Mouse (Mus musculus) cerebellum, adult 18-20 months (tissue): ENCODE measurements around the gene Rcor2.
A peak's percentile ranks its signal among the peaks of the same experiment; 100 is the strongest.

Experiments used
- DNase-seq, 2 experiments: peaks; one replicate each; pipeline ENCODE4 v3.0.0; 2021

Rcor2 gene

DNA sequence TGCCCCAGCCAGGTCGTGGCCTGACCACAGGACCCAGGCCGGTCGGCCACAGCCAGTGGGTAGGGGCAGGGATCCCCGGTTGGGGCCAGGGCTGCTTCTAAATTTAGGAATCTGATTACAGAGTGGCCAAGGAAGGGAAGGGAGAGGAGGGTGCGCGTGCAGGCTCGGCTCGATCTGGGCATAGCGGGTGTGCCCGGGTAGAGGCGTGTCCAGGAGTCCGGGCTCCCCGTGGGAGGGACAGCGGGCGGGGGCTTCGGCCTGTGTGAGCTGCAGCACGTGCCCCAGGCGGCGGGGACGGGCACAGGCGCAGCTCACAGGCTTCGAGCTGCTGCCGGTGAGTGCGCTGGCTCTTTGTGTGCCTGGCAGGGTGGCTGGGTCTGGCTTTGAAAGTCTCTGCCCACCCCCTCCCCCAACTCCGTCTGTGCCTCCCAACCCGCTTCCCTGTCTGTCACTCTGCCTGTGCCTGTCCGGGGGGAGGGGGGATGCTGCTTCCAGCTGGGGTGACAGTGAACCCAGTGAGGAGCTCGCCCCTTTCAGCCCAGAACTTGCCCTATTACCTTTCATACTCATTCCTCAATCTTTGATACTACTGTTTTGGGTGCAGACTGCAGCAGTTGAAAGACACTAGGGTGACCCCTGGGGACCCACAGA is at the start of gene Rcor2:
Gene Rcor2, plus strand, starts transcription at position 235 of the 651 bp plus-strand sequence.
- DNase-seq, result peak; percentile 34 to 40

DNA sequence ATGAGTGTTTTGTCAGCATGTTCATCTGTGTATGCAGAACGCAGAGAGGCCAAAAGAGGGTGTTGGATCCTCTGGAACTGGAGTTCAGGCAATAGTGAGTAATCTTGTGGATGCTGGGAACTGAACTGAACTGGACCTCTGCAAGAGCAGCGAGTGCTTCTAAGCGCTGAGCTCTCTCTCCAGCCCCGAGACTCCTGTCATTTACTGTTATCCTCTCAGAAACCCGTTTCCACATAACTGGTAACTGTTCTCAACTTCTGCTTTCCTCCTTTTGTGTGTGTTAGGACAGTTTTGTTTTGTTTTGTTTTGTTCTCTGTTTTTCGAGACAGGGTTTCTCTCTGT is 49.2 kb upstream of the Rcor2 start:
- no peak for DNase-seq

DNA sequence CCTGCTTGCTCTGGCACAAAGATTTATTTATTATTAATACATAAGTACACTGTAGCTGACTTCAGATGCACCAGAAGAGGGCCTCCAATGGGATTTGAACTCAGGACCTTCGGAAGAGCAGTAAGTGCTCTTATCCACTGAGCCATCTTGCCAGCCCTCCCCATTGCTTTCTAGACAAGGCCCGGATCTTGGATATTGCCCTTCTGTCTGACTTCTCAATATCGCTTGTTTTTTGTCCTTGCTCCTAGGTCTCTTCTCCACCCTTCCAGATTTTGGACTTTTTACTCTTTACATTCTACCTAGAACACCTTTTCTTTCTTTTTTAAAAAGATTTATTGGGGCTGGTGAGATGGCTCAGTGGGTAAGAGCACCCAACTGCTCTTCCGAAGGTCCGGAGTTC is 48.4 kb upstream of the Rcor2 start:
- no peak for DNase-seq

DNA sequence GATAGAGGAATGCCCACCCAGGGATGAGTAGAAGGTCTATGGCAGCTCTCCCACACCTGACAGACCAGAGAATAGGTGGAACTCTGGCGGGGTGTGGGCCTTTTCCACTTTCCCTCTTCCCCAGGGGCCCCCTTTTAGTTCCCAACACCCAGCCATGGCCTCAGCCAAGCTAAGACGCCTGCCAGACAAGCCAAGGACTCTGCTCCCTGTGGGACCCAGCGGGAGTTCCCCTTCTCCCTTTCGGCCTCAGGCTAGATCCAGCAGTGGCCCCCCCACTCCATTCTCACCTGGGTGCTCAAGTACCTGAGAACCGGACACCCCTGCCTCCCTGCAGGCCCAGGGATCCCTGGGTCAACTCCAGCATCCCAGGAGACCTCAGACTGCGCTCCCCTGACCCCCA is 44.9 kb upstream of the Rcor2 start:
- DNase-seq, result no peak

DNA sequence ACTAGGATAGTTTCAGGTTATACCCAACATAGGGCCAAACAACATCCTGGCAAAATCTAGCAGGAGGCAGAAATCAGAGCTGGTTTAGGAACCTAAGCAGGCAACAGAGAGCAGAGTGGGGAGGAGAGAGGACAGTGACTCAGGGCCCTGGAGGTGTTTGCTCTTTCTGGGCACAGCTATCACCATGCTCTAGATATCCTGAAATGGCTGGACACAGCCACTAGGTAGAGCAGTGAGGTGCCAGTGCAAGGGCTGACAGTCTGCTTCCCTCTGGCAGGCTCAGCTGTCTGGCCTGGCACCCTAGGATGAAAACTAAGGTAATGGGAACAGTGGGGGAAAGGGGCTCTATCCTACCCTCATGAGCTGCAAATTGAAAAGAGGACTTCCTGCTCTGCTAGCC is 43.6 kb upstream of the Rcor2 start:
- DNase-seq, result no peak

DNA sequence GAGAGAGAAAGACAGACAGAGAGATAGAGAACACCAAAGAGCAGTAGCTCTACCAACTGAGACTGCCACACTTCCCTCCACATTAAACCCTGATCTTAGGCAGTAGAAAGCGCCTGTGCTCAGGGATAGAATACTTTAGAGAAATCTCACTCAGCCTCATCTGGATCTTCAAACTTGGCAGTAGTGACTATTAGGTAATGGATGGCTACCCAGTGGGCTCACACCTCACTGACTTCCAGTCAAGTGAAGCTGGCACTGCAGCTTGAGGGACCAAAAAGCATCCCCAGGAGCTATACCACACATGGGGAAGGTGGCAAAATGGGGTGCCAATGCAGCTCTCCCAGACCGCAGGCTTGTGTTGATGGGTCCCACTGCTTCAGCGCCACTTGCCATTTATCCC is 42.9 kb upstream of the Rcor2 start:
- DNase-seq, result no peak

DNA sequence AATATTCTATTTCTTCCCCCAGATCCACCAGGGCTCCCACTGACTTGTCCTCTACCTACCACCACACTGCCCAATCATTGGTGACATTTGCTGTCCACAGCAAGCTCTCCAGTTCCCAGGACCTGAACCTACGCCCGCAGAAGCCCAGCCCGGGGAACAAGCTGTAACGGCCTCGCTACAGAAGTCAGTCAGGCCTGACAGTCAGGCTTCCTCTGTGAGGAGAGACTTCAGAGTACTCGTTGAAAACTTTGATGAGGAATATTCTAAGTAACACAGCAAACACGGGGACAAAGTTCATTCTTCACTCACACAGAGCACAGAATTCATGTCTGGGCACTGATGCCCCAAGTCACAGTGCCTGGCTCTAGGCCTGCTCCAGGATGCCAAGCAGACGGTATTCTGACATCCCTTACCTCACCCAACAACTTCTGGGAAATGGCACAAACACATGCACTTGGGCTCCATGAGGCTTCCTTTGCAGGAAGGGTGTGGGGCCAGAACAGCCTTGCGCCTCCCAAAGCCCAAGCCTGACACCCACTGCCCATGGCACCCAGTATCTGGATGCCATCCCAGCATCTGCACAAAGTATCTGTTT is 41.9 kb upstream of the Rcor2 start:
- no peak for DNase-seq

DNA sequence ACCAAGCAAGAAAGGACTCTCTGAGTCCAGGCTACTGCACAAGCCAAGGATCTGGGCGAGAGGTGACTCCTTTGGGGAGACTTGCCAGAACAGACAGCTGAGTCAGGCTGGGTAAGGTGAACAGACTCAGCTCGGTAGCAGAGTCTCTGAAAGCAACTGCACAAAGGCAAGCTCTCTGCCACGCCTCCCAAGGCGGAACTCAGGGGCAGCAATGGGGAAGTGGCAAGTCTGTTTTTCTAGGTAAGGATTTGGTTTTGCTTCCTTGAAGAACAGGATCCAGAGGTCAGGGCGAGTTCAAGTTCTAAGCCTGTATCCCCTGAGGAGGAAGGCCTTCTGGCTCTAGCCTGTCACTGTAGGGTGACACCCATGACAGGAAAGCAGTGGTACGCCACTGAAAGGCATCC is 40.6 kb upstream of the Rcor2 start:
- no peak for DNase-seq

DNA sequence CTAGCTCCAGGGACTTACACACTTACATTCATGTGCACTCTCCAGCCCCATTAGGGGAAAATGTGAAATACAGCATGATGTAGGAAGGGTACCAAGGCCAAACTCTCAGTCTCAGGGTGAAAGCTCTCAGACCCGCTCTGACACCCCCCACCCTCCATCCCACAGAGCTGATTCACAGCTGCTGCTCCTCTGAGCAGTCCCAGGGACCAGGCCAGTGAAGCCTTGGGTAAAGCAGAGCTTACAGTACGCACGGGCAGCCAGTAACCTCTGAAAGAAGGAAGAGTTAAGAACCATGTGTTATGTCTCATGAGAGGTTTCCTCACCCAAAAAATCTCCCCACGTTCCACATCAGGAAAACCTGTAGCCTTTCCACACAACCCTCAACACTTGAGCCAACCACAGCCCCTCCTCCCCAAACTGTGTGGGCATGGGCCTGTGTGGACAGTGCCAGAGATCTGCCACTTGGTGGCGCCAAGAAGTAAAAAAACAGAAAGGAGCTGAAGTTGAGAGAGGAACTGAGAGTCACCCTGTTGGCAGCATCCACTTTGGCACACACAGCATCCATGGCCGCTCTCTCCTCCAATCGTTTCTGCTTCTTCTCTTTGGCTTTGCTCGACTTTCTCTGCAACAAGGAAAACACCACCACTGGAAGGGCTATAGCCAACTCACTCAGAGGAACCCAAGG is 32.4 kb upstream of the Rcor2 start:
- peak; percentile 79 to 84 for DNase-seq

DNA sequence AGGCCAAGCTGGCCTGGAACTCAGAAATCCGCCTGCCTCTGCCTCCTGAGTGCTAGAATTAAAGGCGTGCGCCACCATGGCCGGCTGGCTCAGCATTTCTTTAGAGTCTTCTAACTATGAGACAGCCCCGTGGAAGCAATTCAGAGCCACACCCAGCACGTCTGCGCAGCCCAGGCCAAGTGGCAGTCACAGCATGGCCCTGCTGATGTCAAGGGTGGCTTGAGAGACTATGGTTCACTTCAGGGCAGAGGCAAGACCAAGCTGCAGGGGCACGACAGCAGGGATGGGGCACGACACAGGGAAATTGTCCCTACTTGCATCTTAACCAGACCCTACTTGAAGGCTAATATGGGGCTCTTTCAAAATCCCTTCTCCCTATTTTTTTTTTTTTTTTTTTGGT is 31.7 kb upstream of the Rcor2 start:
- DNase-seq, result no peak

DNA sequence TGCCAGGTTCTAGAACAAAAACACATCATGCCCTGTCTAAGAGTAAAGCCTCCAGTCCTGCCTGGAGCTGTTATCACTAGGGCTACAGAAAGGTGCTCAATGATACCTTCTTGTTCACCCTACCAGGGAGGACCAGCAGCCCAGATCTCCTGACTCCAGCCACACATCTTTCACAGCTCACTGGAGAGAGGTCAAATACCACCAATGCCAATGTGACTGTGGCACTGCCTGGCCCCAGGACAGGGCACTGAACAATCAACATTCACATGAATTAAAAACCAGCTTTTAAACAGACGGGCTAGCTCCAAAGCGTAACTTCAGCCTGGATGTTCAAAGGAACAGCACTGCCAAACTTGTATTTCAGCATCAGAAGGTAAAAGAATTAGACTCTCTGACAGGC is 31.1 kb upstream of the Rcor2 start:
- no peak for DNase-seq

DNA sequence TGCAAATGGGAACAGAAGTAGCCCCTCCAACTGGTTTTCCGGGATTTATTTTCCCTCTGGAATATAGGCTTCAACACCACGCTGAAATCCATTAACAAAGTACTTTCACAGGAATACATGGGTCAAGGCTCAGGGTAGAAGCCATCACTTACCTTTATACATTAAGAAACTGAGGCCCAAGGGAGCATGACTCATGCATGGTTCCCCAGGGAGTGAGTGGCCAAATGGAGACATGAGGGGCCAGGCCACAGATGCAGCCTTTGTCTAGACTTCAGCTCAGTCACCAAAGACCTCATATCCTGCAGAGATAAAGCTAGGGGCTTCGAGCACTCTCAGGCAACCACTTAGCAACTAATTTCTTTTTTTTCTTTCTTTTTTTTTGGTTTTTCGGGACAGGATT is 30.4 kb upstream of the Rcor2 start:
- DNase-seq, result no peak

DNA sequence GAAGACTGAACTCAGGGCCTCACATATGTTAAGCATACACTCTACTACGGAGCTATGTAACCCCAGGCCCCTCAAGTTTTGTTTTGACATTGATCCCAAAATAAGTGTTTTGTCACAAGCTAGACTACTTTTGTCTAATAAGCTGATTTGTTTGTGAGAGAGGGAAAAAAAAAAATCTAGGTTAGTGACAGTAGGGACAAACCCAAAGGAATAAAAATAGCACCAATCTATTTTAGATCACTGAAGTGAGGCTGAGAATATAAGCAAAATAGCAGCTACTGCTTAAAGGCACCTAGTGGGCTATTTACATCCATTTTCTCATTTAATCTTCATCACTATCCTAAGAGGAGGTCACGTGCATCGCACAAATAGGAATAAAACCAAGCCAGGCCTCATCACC is 27.6 kb upstream of the Rcor2 start:
- no peak for DNase-seq

DNA sequence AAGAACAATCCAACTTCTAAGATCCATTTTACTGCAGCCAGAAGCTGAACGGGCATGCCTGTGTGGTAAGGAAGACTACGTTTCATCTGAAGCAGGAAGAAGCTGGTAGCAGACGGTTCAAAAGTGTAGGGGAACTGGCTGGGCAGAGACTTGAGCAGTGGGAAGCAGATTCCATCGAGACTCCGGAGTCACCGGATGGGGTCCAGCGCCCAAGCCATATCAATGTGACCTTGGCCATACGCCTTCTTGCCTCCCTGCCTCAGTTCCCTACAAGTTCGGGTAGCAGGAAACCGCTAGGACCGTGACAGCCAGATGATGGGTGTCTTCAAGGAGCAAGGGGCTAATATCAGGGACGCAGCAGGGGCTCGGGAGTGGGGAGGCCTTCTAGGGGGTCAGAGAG is 26.8 kb upstream of the Rcor2 start:
- DNase-seq, result peak in 1 of 2 experiments; percentile 41

DNA sequence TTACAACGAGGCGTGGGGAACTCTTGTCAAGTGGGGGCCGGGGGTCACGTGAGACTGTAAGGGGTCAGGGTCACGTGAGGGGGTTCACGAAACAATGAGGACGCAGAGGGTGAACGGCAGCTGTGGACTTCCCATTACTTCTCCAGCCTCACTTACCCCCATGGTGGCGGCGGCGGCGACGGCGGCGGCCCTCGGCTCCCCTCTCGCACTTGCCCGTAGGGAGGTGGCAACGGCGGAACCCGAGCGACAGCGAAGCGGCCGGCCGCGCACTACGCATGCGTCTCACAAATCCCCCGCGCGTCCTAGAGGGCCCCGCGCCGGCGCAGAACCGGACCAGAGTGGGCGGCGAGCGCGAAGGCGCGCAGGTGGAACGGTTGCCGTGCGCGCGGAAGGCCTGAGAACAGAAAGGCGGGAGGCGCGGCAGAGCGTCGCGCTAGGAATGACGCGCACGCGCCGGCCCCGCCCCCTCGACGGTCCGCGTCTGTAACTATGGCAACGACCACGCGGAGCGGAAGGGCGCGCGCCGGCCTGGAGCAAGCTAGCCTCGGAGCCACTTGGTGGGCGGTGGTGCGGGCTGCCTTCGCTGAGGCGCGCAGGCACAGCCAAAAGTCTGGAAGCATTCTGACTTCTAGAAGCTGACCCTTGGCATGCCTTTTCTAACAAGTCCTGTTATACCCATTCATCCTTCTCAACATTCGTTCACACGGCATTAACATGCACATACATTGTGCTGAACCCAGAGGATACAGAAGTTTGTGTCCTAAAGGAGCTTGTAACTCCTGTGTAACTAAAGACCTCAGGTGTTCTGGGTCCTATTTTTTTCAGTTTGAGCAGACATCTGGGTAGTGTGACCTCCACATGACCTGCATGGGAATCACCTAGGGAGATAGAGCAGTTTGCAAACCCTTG is 26.1 kb upstream of the Rcor2 start, which contains the start of gene Naa40:
Gene Naa40, minus strand, starts transcription at position 402 of the 909 bp plus-strand sequence.
- peak; percentile 92 to 96 for DNase-seq

DNA sequence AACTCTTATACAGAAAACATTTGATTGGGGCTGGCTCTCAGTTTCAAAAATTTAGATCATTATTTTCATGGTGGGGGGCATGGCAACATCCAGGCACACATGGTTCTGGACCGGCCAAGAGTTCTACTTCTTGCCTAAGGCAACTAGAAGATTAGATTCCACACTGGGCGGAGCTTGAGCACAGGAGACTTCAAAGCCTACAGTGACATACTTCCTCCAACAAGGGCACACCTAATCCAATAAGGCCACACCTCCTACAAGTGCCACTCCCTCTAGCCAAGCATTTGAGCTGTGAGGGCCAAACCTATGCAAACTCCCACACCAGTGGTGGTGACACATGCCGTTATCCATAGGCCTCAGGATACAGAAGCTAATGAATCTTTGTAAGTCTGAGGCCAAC is 21.1 kb upstream of the Rcor2 start:
- DNase-seq, result no peak

DNA sequence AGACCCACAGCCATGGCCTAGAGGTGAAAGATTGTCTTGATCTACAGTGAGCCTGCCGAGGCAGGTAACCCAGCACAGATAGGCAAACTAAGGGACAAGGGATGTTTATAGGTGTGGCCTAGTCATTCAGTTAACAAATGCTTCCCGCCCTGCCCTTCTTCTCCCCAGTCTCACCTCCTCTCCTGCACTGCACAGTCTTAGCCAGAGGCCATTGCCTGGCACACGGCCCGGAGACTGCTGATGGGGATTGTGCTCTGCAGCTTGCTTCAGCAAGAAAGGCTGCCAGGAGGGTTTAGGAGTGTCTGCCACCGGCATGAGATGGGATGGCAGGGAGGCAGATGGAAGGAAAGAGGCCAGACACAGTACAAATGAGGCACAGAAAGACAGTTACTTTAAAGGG is 9.2 kb upstream of the Rcor2 start:
- DNase-seq, result peak in 1 of 2 experiments; percentile 44

DNA sequence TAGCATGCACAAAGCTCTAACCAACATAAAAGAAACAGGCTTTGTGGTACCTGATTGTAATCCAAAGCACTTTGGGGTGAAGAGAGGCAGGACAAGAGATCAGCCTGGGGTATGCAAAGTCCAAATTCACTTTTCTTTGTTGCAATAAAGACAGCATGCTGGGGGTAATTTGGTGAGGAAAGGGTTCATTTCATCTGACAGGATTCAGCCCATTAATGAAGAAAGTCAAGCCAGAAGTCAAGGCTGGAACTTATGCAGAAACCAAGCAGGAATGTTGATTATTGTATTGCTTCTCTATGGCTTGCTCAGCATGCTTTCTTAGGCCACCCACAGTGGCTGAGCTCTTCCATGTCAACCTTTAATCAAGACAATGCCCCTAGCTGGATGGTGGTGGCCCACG is 5.6 kb upstream of the Rcor2 start:
- no peak for DNase-seq

DNA sequence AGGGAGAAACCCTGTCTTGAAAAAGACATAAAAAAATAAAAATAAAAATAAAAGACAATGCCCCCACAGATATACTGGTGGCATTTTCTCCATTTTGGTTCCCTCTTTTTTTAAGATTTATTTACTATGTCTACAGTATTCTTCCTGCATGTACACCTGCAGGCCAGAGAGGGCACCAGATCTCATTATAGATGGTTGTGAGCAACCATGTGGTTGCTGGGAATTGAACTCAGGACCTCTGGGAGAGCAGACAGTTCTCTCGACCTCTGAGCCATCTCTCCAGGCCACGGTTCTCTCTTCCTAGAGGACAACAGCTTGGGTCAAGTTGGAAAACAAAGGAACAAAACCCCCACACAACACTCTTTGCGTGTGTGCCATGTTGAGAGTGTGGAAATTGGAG is 5.2 kb upstream of the Rcor2 start:
- no peak for DNase-seq

DNA sequence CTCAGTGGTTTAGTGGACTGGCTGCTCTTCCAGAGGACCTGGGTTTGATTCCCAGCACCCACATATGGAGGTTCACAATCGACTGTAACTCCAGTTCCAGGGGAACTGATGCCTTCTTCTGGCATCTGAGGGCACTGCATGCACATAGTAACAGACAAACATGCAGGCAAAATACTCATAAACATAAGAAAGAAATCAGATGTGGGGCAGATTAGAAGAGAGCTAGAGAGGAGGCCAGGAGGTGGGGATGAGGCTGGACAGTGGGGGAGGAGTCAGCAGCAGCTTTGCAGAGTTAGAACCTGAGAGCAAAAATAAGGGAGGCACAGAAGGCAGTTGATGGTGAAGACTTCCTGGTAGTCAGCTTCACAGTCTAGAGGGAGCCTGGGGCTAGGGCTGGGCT is 4.5 kb upstream of the Rcor2 start:
- DNase-seq, result no peak

DNA sequence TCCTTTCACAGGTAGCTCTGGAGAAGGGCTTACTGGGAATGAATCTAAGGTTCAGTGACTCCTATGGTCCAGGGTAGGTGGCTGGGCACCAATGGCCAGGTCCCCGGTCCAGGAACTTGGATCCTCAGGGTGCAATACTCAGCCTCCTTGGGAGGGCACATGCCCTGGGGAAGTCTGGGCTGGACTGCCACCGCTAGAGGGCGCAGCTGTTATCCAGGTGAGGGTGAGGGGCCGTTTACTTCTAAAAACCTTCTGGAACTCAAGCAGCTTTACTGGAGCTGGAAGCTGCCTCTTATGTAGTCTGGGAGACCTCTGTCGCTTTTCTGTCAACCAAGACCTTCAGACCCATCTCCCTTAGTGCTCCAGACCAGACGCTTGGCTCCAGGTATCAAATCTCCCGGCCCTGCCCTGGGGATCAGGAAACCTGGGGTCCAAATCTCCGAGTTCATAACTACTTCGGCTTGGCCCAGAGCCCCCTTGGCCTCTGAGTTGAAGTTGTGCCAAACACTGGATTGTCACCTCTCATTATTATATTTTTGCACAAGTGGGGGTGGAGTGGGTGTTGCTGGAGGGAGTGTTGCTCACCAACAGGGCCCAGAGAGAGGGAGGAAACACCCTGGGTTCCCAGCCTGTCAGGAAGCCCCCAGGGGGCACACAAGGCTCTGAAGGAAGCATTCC is 2.9 kb upstream of the Rcor2 start:
- peak; percentile 82 to 87 for DNase-seq

DNA sequence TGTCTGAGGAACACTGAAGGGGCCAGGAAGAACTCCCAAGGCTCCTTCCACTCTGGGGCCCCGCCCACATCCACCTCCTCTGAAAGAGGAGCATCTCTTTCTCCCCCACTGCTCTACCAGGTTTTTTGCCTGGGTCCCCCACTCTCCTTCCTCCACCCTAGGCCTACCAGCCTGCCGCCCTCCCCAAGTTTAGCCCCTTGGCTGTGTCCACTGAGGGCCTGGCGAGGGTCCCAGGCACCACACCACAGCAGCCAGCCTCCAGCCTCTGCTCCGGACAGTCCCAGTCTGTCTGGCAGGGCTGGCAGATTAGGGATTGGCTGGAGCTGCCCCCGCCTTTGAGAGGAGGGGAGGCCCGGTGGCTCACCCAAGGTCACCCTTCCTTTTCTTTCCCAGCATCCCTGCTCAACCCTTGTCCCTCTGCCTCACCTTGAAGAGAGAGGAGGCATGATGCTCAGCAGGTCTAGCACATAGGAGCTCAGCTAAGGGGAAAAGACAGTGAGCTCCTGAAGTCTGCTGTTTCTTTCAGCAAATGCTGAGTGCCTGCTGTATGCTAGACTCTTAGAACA is 2.3 kb upstream of the Rcor2 start:
- peak; percentile 22 to 36 for DNase-seq
